Comparison of ENCODE assay signal across 9 mouse cellular contexts in the genomic region with DNA sequence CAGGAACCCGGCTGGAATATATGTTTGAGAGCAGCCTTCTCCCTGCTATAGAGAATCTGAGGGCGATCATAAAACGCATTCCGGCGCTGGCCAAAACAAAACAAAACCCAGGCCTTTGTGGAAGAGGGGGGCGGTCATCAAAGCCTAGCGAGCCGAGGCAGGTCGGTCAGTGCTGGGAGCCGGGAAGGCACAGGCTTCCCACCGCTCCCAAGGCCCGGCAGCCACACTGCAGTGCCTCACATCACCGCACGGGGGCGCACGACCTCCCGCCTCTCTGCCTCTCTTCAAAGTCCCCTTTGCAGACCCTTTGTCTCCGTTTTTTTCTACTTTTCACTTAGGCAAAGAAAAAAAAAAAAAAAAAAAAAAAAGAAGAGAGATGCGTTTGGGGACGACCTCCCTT. TPM values are rescaled to one million over a fixed set of nuclear protein-coding genes. Genes with fewer than 3 reads are reported as not detected.
A peak's percentile ranks its signal among the peaks of the same experiment; 100 is the strongest.
DNase-seq lines count a peak whose midpoint lies in the region; ATAC-seq and TF ChIP-seq lines count a peak whose summit lies in the region.
"Had no signal": no experiment of that assay in that cellular context is flagged by ENCODE, and none has a peak within 500 bp of the region (broad histone marks: within the 10 kb centered on the region; RNA-seq: fewer than 3 reads in every experiment).

No protein-coding gene starts in this region.

- peak overlapping the region; percentile 28 for H3K9ac ChIP-seq in embryonic facial prominence, embryonic 12.5 days
- no peak overlapping the region for H3K9ac ChIP-seq in heart, postnatal 0 days (replicated peaks; ENCODE audit: low read depth, low read length)
- 0 out of 2 replicates have a peak overlapping the region, but pooled peaks have one; percentile 5 for H3K9ac ChIP-seq in lung, embryonic 16.5 days (ENCODE audit: low read length)

- no peaks in the 10 kb centered on the region for H3K36me3 ChIP-seq in embryonic facial prominence, embryonic 12.5 days
- H3K36me3 ChIP-seq in heart, postnatal 0 days (replicated peaks; ENCODE audit: control insufficient read depth, insufficient read depth, low read length): no peaks in the 10 kb centered on the region
- H3K36me3 ChIP-seq in lung, embryonic 16.5 days (ENCODE audit: control insufficient read depth, insufficient read depth, low read length): no peaks in the 10 kb centered on the region

- H3K9me3 ChIP-seq in embryonic facial prominence, embryonic 12.5 days: no peaks in the 10 kb centered on the region
- H3K9me3 ChIP-seq in heart, postnatal 0 days (replicated peaks; ENCODE audit: control insufficient read depth, low read length): no peaks in the 10 kb centered on the region
- H3K9me3 ChIP-seq in lung, embryonic 16.5 days (ENCODE audit: control insufficient read depth, low read length): no peaks in the 10 kb centered on the region

- peak; percentile 15 for DNase-seq in A20 (ENCODE audit: low read depth, low spot score)
- peak; percentile 65 for DNase-seq in adrenal gland, adult 2 months
- DNase-seq in heart, postnatal 0 days (ENCODE audit: low spot score): peak; percentile 16
- DNase-seq in kidney, postnatal 36 days: peak; percentile 46 to 78
- DNase-seq in retina, postnatal 1 day: peak; percentile 78
- peak; percentile 69 to 85 for DNase-seq in urinary bladder, postnatal 4 days (ENCODE audit: low spot score in 2 of 2)

- 1% methylated on average over 20 of the region's 20 CpGs for WGBS in embryonic facial prominence, embryonic 12.5 days
- WGBS in heart, postnatal 0 days: 5% methylated on average over 20 of the region's 20 CpGs
- 2% methylated on average over 20 of the region's 20 CpGs for whole genome bisulfite sequencing in lung, embryonic 16.5 days

- H3K4me2 ChIP-seq in embryonic facial prominence, embryonic 12.5 days (replicated peaks): peak overlapping the region; percentile 36
- no peak overlapping the region for H3K4me2 ChIP-seq in heart, postnatal 0 days (ENCODE audit: low read depth, low read length)
- H3K4me2 ChIP-seq in lung, embryonic 16.5 days (ENCODE audit: low read depth, low read length): peak overlapping the region; percentile 33; the same call in 1 of the 2 replicates

- peak; percentile 80 for TF ChIP-seq CTCF in heart, postnatal 0 days (IDR thresholded peaks at IDR 0.05; ENCODE audit: low read depth)

- no peak overlapping the region for H3K27ac ChIP-seq in embryonic facial prominence, embryonic 12.5 days
- H3K27ac ChIP-seq in heart, postnatal 0 days (ENCODE audit: low read depth): no peak overlapping the region
- no peak overlapping the region for H3K27ac ChIP-seq in lung, embryonic 16.5 days (ENCODE audit: low read length)

- H3K27me3 ChIP-seq in embryonic facial prominence, embryonic 12.5 days: no peaks in the 10 kb centered on the region
- peaks cover 14% of the 10 kb centered on the region; the same call in 1 of the 2 replicates for H3K27me3 ChIP-seq in heart, postnatal 0 days (ENCODE audit: control insufficient read depth, insufficient read depth, low read length)
- H3K27me3 ChIP-seq in lung, embryonic 16.5 days (ENCODE audit: control insufficient read depth, insufficient read depth, low read depth, low read length): no peaks in the 10 kb centered on the region

- no peak for TF ChIP-seq EP300 in heart, postnatal 0 days (IDR thresholded peaks at IDR 0.05; ENCODE audit: low read depth)

- no peak overlapping the region for H3K4me3 ChIP-seq in embryonic facial prominence, embryonic 12.5 days
- no peak overlapping the region for H3K4me3 ChIP-seq in heart, postnatal 0 days (ENCODE audit: low read depth, low read length)
- H3K4me3 ChIP-seq in lung, embryonic 16.5 days (ENCODE audit: low read length): no peak overlapping the region
- H3K4me3 ChIP-seq: erythroblast, embryonic 14.5 days had no signal

- ATAC-seq in embryonic facial prominence, embryonic 12.5 days (ENCODE audit: insufficient number of reproducible peaks, insufficient read depth, low FRiP score, low TSS enrichment): no peak
- ATAC-seq in heart, postnatal 0 days (ENCODE audit: insufficient read depth, low read depth): no peak
- no peak for ATAC-seq in lung, embryonic 16.5 days (ENCODE audit: low read depth)

- peaks cover 6% of the 10 kb centered on the region for H3K4me1 ChIP-seq in embryonic facial prominence, embryonic 12.5 days
- no peaks in the 10 kb centered on the region for H3K4me1 ChIP-seq in heart, postnatal 0 days (ENCODE audit: control insufficient read depth, insufficient read depth)
- no peaks in the 10 kb centered on the region for H3K4me1 ChIP-seq in lung, embryonic 16.5 days (replicated peaks; ENCODE audit: control insufficient read depth, insufficient read depth, low read length)

RNA-seq across cellular contexts. Expression of gene Trim29, which starts 23.8 kb away (rescaled TPM):
- total RNA-seq in adrenal gland, adult 2 months (2021): under 1 TPM; 0.14 to 0.20 TPM
- polyA plus RNA-seq in adrenal gland, adult 2 months (2012; rRNA removed): 0.10 and 0.37 TPM in 2 replicates
- polyA plus RNA-seq in embryonic facial prominence, embryonic 12.5 days (2016; fragmentation: Nextera tagmentation; extraction: Ambion mirVana): 12.3 and 12.9 TPM in 2 replicates
- total RNA-seq in heart, postnatal 0 days (2014; rRNA removed; ENCODE audit: low replicate concordance): 1.3 and 4.2 TPM in 2 replicates
- 0.08 and 0.14 TPM in 2 replicates for polyA plus RNA-seq in heart, postnatal 0 days (2015; fragmentation: Nextera tagmentation; extraction: Ambion mirVana)
- 1.3 and 2.8 TPM in 2 replicates for polyA plus RNA-seq in lung, embryonic 16.5 days (2015; fragmentation: Nextera tagmentation; extraction: Ambion mirVana)
- polyA plus RNA-seq: erythroblast, embryonic 14.5 days had no signal

RNA-seq across cellular contexts. Expression of gene Oaf, which starts 47.2 kb away (rescaled TPM):
- total RNA-seq in adrenal gland, adult 2 months (2021): 10 to 100 TPM; 13.5 to 28.5 TPM
- polyA plus RNA-seq in adrenal gland, adult 2 months (2012; rRNA removed): 13.4 and 25.1 TPM in 2 replicates
- 89.3 and 106 TPM in 2 replicates for polyA plus RNA-seq in embryonic facial prominence, embryonic 12.5 days (2016; fragmentation: Nextera tagmentation; extraction: Ambion mirVana)
- total RNA-seq in heart, postnatal 0 days (2014; rRNA removed; ENCODE audit: low replicate concordance): 15.6 and 26.6 TPM in 2 replicates
- polyA plus RNA-seq in heart, postnatal 0 days (2015; fragmentation: Nextera tagmentation; extraction: Ambion mirVana): 20.7 and 22.4 TPM in 2 replicates
- polyA plus RNA-seq in lung, embryonic 16.5 days (2015; fragmentation: Nextera tagmentation; extraction: Ambion mirVana): 35.3 and 38.0 TPM in 2 replicates

Comparison
In these comparisons a context has a peak if more than half of its experiments do, and no peak if none do; other contexts are left out.
1. DNase-seq: peak in every context shown above with its lines; median percentile 78 in retina, postnatal 1 day; 77 in urinary bladder, postnatal 4 days; 65 in adrenal gland, adult 2 months; 62 in kidney, postnatal 36 days; 16 in heart, postnatal 0 days; 15 in A20.